Mouse (Mus musculus) liver, embryonic 14.5 days (tissue): ENCODE measurements around the gene Efnb3.

ENCODE experiments used
- CTCF ChIP-seq: IDR thresholded peaks from 2 replicates; pipeline ENCODE4 v1.5.1; 2016; ENCODE audit warnings: antibody characterized with exemption, low read depth, control low read depth
- EP300 ChIP-seq: IDR thresholded peaks from 2 replicates; pipeline ENCODE4 v1.6.1; 2016; ENCODE audit warnings: antibody characterized with exemption, low read depth

DNA sequence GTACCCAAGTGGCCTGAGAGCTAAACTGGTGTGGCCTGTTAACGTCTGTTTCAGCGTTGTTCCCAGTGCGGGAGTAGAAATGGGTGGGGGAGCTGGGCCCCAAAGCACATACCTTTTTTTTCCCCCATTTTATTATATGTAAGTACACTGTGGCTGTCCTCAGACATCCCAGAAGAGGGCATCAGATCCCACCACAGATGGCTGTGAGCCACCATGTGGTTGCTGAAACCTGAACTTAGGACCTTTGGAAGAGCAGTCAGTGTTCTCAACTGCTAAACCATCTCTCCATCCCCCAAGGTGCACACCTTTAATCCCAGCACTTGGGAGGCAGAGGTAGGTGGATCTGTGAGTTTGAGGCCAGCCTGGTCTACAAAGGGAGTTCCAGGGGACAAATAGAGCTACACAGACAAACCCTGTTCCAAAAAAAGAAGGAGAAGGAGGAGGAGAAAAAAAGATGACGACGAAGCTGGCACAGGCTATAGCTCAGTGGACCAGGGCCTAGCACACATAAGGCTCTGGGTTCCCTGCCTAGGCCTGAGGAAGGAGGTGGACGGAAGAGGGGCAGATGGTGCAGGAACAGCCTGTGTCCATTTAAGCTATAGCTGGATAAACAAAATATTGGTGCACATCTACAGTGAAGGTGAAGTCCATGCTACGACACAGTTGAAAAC lies 27.4 kb downstream of the Efnb3 start:
- TF ChIP-seq CTCF (peak; percentile 39; the same call in 1 of the 2 replicates), EP300 (no peak)
